Mouse (Mus musculus) monocyte, adult 5-6 weeks (primary cell): ENCODE results near the gene Sult6b2. TPM values are rescaled to one million over a fixed set of nuclear protein-coding genes. Genes with fewer than 3 reads are reported as not detected.

ENCODE experiments used
- ATAC-seq: fragments of 153-309, 156-312 bp; replicated peaks from 2 replicates; pipeline ENCODE4 v1.8.0; 2017; ENCODE audit warnings: mild to moderate bottlenecking; ENCODE audit not compliant: low TSS enrichment, insufficient number of reproducible peaks, severe bottlenecking, poor library complexity, low FRiP score
- total RNA-seq: library from RNA; stranded (forward); fragments of 200-1000, 200-491, 200-594 nt; gene quantifications from 3 replicates; pipeline ENCODE4 v1.2.3, GENCODE M21; 2017

The Sult6b2 gene
- total RNA-seq, 1 experiment from 2014 or later, result not detected

- ATAC-seq, result no peak
Observed at GRCm38 (mm10) chr6:142786106-142786505, 18.2 kb downstream of the Sult6b2 start.

GRCm38 (mm10) chr6:142785343-142785742, 19.0 kb downstream of the Sult6b2 start:
- ATAC-seq, result peak; percentile 69; the same call in 1 of the 2 replicates

GRCm38 (mm10) chr6:142781286-142781685, 23.0 kb downstream of the Sult6b2 start:
- ATAC-seq, result no peak

- ATAC-seq, result no peak
Observed at GRCm38 (mm10) chr6:142780574-142781033, 23.7 kb downstream of the Sult6b2 start.

- ATAC-seq, result no peak
Observed at GRCm38 (mm10) chr6:142779812-142780573, 24.3 kb downstream of the Sult6b2 start.

GRCm38 (mm10) chr6:142779045-142779811, 25.1 kb downstream of the Sult6b2 start:
- no peak for ATAC-seq

GRCm38 (mm10) chr6:142776935-142777334, 27.4 kb downstream of the Sult6b2 start:
- ATAC-seq, result no peak

GRCm38 (mm10) chr6:142773566-142773965, 30.7 kb downstream of the Sult6b2 start:
- ATAC-seq, result no peak

- ATAC-seq, result no peak
Observed at GRCm38 (mm10) chr6:142771643-142772042, 32.7 kb downstream of the Sult6b2 start.

- ATAC-seq, result no peak
Observed at GRCm38 (mm10) chr6:142769896-142770295, 34.4 kb downstream of the Sult6b2 start.

- no peak for ATAC-seq
Observed at GRCm38 (mm10) chr6:142767305-142767704, 37.0 kb downstream of the Sult6b2 start.

GRCm38 (mm10) chr6:142764933-142765332, 39.4 kb downstream of the Sult6b2 start:
- ATAC-seq, result no peak

GRCm38 (mm10) chr6:142759633-142760032, 44.7 kb downstream of the Sult6b2 start:
- ATAC-seq, result no peak

GRCm38 (mm10) chr6:142758562-142758961, 45.7 kb downstream of the Sult6b2 start:
- no peak for ATAC-seq

GRCm38 (mm10) chr6:142757976-142758375, 46.3 kb downstream of the Sult6b2 start:
- ATAC-seq, result no peak

GRCm38 (mm10) chr6:142757334-142757965, 46.9 kb downstream of the Sult6b2 start:
- no peak for ATAC-seq

GRCm38 (mm10) chr6:142756507-142757333, 47.6 kb downstream of the Sult6b2 start, which contains the start of gene Cmas:
Cmas (plus strand) TSS chr6:142756686.
- ATAC-seq, result peak; percentile 71
